Mouse (Mus musculus) limb, embryonic 14.5 days (tissue): ENCODE measurements at regions not wholly inside any gene's neighbourhood (a gene's known extent, or its start where the extent isn't known, plus 50 kb on each side); places are given as distances from the start of the nearest gene placed in this dataset.

ENCODE experiments used
- ATAC-seq: fragments of 200-750 bp; cut with Nextera tagmentation; 2 replicates; pipeline ENCODE4 v1.8.0; 2017; ENCODE audit warnings: low read depth, moderate number of reproducible peaks, moderate TSS enrichment; ENCODE audit not compliant: low FRiP score
- DNase-seq: peaks from one replicate; pipeline ENCODE4 v3.0.0-alpha.2; 2015; ENCODE audit warnings: low spot score
- H3K27ac ChIP-seq: fragments of 300-500 bp; sonication (generic); replicated peaks from 2 replicates; pipeline ENCODE4 v1.5.1; 2014; ENCODE audit warnings: low read depth, mild to moderate bottlenecking, low read length, moderate library complexity, mixed read lengths
- H3K27me3 ChIP-seq: fragments of 300-500 bp; sonication (generic); 2 replicates; pipeline ENCODE4 v1.6.1; 2014; ENCODE audit warnings: low read length, mixed read lengths; ENCODE audit not compliant: control insufficient read depth, insufficient read depth
- H3K36me3 ChIP-seq: fragments of 300-500 bp; sonication (generic); 2 replicates; pipeline ENCODE4 v1.6.1; 2014; ENCODE audit warnings: mild to moderate bottlenecking, low read length, moderate library complexity, mixed read lengths; ENCODE audit not compliant: control insufficient read depth, insufficient read depth
- H3K4me1 ChIP-seq: fragments of 300-500 bp; sonication (generic); 2 replicates; pipeline ENCODE4 v1.6.1; 2014; ENCODE audit warnings: antibody characterized with exemption, low read length, mixed read lengths; ENCODE audit not compliant: control insufficient read depth, insufficient read depth
- H3K4me2 ChIP-seq: fragments of 300-500 bp; sonication (generic); replicated peaks from 2 replicates; pipeline ENCODE4 v1.6.1; 2014; ENCODE audit warnings: low read depth, mild to moderate bottlenecking, low read length, moderate library complexity; ENCODE audit not compliant: severe bottlenecking
- H3K4me3 ChIP-seq: fragments of 300-500 bp; sonication (generic); replicated peaks from 2 replicates; pipeline ENCODE4 v1.5.1; 2014; ENCODE audit warnings: low read length
- H3K9ac ChIP-seq: fragments of 300-500 bp; sonication (generic); 2 replicates; pipeline ENCODE4 v1.6.1; 2014; ENCODE audit warnings: mild to moderate bottlenecking, low read depth, low read length, moderate library complexity; ENCODE audit not compliant: severe bottlenecking
- H3K9me3 ChIP-seq: fragments of 300-500 bp; sonication (generic); 2 replicates; pipeline ENCODE4 v1.6.1; 2016; ENCODE audit warnings: low read length; ENCODE audit not compliant: control insufficient read depth
- POLR2A ChIP-seq: fragments of 200-500 bp; IDR thresholded peaks from 2 replicates; pipeline ENCODE4 v1.8.0; 2012; ENCODE audit warnings: inconsistent platforms, mild to moderate bottlenecking, moderate library complexity, borderline replicate concordance; ENCODE audit not compliant: insufficient read depth, insufficient read length; ENCODE audit errors: extremely low read depth
- WGBS: fragments of 180-500 bp; shearing (Covaris S2); extraction: QIAGEN DNeasy Blood & Tissue Kit; methylation state at CpG from one replicate; pipeline ENCODE4 v1.1.7; 2014; 5-methylcytosine and 5-hydroxymethylcytosine counted together

GRCm38 (mm10) chr16:46584502-46584901, 86.2 kb upstream of the Nectin3 start:
- Histone ChIP-seq H3K9me3 (no peaks in the 10 kb centered on the region), H3K4me1 (no peaks in the 10 kb centered on the region), H3K4me2 (no peak overlapping the region), H3K27ac (no peak overlapping the region), H3K4me3 (no peak overlapping the region), H3K27me3 (no peaks in the 10 kb centered on the region), H3K9ac (no peak overlapping the region), H3K36me3 (no peaks in the 10 kb centered on the region)
- ATAC-seq: no peak
- no peak for TF ChIP-seq POLR2A
- no peak for DNase-seq

GRCm38 (mm10) chr16:46581115-46581514, 82.8 kb upstream of the Nectin3 start:
- 72% methylated on average over 10 of the region's 10 CpGs for WGBS
- ATAC-seq (no peak), DNase-seq (no peak)
- no peak overlapping the region for H3K27ac ChIP-seq
- H3K4me1 ChIP-seq: no peaks in the 10 kb centered on the region
- H3K36me3 ChIP-seq: no peaks in the 10 kb centered on the region
- no peak overlapping the region for H3K9ac ChIP-seq
- no peak overlapping the region for H3K4me3 ChIP-seq
- TF ChIP-seq POLR2A: no peak
- no peaks in the 10 kb centered on the region for H3K27me3 ChIP-seq
- no peak overlapping the region for H3K4me2 ChIP-seq
- no peaks in the 10 kb centered on the region for H3K9me3 ChIP-seq

DNA sequence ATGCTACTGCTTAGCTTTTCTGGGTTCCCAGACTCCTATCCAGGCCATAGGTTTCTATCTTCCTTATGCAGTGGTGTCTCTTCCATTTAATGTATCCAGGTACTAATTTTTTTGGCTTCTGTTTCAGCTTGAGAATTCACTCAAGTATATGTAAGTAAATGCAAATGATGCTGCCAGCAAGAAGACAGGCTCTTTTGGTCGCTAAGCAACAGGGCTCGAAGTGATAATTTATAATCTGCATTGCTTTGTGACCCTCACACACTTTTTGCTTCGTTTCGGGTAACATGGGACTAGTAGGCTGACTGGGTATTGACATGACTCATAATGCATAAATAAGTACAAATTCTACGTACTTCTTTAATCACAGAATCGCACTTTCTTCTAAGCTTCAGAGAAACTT, 75.9 kb upstream of the Nectin3 start:
- no peak for DNase-seq
- H3K27me3 ChIP-seq: no peaks in the 10 kb centered on the region
- no peak overlapping the region for H3K27ac ChIP-seq
- ATAC-seq: no peak
- H3K36me3 ChIP-seq: no peaks in the 10 kb centered on the region
- H3K9ac ChIP-seq: no peak overlapping the region
- H3K9me3 ChIP-seq: no peaks in the 10 kb centered on the region
- no peaks in the 10 kb centered on the region for H3K4me1 ChIP-seq
- WGBS: 79% methylated on average over 6 of the region's 6 CpGs
- no peak overlapping the region for H3K4me2 ChIP-seq
- H3K4me3 ChIP-seq: no peak overlapping the region
- no peak for TF ChIP-seq POLR2A

- H3K4me3 ChIP-seq: no peak overlapping the region
- H3K9ac ChIP-seq: no peak overlapping the region
- H3K9me3 ChIP-seq: no peaks in the 10 kb centered on the region
- H3K36me3 ChIP-seq: no peaks in the 10 kb centered on the region
- H3K4me2 ChIP-seq: no peak overlapping the region
- DNase-seq: no peak
- no peak for ATAC-seq
- no peak overlapping the region for H3K27ac ChIP-seq
- TF ChIP-seq POLR2A: no peak
- WGBS: 88% methylated on average over 1 of the region's 1 CpGs
- no peaks in the 10 kb centered on the region for H3K27me3 ChIP-seq
- H3K4me1 ChIP-seq: no peaks in the 10 kb centered on the region
Measured at GRCm38 (mm10) chr16:46567446-46567845, 69.1 kb upstream of the Nectin3 start.

- Histone ChIP-seq H3K4me3 (no peak overlapping the region), H3K9ac (no peak overlapping the region), H3K27ac (no peak overlapping the region), H3K4me2 (no peak overlapping the region), H3K4me1 (no peaks in the 10 kb centered on the region), H3K36me3 (no peaks in the 10 kb centered on the region), H3K27me3 (no peaks in the 10 kb centered on the region), H3K9me3 (no peaks in the 10 kb centered on the region)
- TF ChIP-seq POLR2A: no peak
- DNase-seq (no peak), ATAC-seq (no peak)
- WGBS: 78% methylated on average over 4 of the region's 4 CpGs
Measured at GRCm38 (mm10) chr16:46566020-46566581, 67.8 kb upstream of the Nectin3 start.

- no peak overlapping the region for H3K4me3 ChIP-seq
- no peaks in the 10 kb centered on the region for H3K27me3 ChIP-seq
- 82% methylated on average over 3 of the region's 3 CpGs for WGBS
- no peak overlapping the region for H3K9ac ChIP-seq
- no peak for TF ChIP-seq POLR2A
- no peaks in the 10 kb centered on the region for H3K36me3 ChIP-seq
- no peaks in the 10 kb centered on the region for H3K4me1 ChIP-seq
- H3K4me2 ChIP-seq: no peak overlapping the region
- no peak for ATAC-seq
- H3K27ac ChIP-seq: no peak overlapping the region
- H3K9me3 ChIP-seq: no peaks in the 10 kb centered on the region
- no peak for DNase-seq
Measured at GRCm38 (mm10) chr16:46557281-46557680, 59.0 kb upstream of the Nectin3 start.
